Mouse (Mus musculus) left cerebral cortex, postnatal 4 days (tissue): Measurements from ENCODE around the gene Zfp617. TPM values are rescaled to one million over a fixed set of nuclear protein-coding genes. Genes with fewer than 3 reads are reported as not detected.
"Not testable (repeated sequence)": the region's sequence is repeated elsewhere in the genome, so short reads cannot be mapped to it uniquely, and the experiment has no call there.

ENCODE experiments used
- DNase-seq: peaks from one replicate; pipeline ENCODE4 v3.0.0-alpha.2; 2022
- intact Hi-C: fragments of 180-260 bp; cut with DNase I; formaldehyde crosslinking; loops from one replicate; pipeline ENCODE4 v1.15.1; 2025
- total RNA-seq, 2 experiments: library from RNA; stranded (reverse); gene quantifications; 2 replicates each; pipeline ENCODE4 v1.2.3; 2021

Zfp617 gene
- total RNA-seq, 2 experiments from 2014 or later: 24.3 to 25.1 TPM

DNA sequence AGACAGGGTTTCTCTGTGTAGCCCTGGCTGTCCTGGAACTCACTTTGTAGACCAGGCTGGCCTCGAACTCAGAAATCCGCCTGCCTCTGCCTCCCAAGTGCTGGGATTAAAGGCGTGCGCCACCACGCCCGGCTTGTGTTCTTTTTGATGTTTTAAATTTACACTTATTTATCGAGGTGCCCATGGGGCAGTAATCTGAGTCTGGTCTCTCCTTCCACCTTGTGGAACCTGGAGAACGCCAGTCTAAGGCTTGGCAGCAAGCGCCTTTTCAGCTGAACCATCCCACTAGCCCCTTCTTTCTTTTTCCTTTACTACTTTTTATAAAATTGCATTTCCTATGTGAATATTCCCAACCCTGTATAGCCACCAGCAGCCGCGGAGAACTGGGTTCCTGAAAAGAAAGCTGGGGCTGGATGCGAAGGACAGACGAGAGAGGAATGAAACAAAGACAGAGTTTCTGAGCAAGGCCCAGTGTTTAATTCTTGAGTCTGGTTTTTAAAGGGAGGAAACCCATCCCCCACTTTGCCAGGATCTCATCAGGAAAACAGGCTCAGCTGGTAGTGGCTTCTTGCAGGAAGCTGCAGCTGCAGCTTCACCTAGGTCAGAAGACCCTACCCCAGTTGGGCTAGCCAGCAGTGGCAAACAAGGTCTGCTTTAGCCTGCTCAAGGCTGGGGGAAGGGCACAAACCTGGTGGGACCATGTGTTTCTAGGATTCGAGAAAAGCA is 43.2 kb downstream of the Zfp617 start:
- no peak for DNase-seq

DNA sequence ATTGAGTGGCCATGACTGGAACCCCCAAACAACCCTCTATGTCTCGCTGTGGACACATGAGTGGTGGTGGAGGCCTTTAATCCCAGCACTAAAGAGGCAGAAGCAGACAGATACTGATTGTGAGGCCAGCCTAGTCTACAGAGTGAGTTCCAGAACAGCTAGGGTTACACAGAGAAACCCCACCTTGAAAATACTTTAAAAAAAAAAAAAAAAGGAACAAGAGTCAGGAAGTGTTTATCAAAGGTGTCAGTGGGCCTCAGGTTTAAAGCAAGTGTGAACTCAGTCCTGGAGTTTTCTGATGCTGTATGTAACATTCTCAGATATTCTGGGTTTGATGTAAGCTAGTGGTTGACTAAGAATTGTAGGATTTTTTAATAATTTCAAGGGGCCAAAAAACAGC is 44.1 kb downstream of the Zfp617 start:
- intact Hi-C loops: loop anchor here (2.0 kb wide), 1 partner anchor 16 kb away; no protein-coding TSS in a partner anchor
- DNase-seq: no peak

More for the DNA sequence above, 43.2 kb downstream of the Zfp617 start:
- intact Hi-C loops: loop anchor here (2.0 kb wide), 1 partner anchor 17 kb away; no protein-coding TSS in a partner anchor

DNA sequence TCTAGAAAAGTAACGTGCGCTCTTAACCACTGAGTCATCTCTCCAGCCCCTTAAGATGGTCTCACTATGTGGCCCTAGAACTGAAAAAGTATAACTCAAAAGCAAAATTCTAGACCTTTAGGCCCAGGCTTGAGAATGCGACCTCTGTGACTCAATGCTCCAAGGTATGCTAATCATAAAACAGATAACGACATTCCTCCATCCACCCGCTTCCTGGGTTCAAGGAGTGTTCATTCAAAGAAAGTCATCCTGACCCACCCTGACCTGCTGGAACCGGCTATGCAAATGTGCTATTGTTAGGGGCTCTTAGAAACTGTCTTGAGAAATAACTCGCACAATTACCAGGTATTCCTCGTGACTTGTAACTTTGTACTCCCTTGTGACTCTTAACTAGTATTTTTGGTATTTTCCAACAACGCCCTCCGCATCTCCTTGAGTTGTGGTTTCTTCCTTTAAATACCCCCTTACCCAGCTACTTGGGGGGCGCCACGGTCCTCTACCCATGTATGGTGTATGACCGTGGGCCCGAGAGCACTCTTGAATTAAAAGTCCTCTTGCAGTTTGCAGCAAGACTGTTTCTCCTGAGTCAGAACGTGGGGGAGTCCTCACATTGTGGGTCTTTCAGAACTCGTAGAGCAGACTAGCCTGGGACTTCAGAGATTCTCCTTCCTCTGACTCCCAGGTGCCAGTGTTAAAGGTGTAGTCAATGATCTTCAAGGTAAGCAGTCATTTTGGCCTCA is 44.7 kb downstream of the Zfp617 start:
- not testable (repeated sequence) for DNase-seq
- intact Hi-C loops: loop anchor here (2.0 kb wide), 1 partner anchor 16 kb away; no protein-coding TSS in a partner anchor

DNA sequence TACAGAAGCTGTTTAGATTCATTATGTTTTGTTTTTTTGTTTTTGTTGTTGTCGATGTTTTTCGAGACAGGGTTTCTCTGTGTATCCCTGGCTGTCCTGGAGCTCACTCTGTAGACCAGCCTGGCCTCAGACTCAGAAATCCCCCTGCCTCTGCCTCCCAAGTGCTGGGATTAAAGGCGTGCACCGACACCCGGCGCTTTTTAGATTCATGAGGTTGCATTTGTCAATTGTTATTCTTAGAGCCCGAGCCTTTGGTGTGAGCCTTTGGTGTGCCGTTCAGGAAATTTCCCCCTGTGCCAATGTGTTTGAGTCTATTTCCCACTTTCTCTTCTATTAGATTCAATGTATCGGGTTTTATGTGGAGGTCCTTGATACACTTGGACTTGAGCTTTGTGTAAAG is 46.2 kb downstream of the Zfp617 start:
- no peak for DNase-seq
- intact Hi-C loops: no loop called here

DNA sequence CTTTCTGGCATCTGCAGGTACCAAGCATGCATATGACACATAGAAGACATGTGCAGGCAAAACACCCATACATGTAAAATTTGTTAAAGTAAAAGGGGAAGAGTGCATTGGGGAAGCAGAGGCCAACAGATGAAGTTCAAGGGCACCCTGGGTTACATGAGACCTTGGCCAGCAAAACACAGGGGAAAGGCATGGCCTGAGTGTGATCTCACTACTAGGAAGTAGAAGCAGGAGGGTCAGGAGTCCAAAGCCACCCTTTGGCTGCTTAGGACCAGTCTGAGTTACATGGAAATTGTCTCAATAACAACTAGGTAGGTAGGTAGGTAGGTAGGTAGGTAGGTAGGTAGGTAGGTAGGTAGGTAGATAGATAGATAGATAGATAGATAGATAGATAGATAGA is 52.0 kb downstream of the Zfp617 start:
- intact Hi-C loops: no loop called here
- no peak for DNase-seq

DNA sequence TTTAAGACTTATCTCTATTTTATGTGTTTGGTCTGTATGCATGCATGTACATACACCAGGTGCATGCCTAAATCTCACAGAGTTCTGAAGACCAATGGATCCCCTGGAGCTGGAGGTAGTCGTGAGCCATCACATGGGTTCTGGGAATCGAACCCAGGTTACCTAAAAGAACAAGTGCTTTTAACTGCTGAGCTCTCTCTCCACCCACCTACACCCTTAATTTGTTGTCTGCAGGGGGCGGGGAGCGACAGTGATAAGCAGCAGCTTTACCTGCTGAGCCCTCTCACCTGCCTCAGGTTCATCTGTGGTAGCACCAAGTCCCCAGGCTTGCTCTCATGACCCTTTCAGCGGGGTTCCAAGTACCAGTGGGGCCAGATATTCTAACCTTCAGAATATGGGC is 53.4 kb downstream of the Zfp617 start:
- DNase-seq: no peak
- intact Hi-C loops: no loop called here

DNA sequence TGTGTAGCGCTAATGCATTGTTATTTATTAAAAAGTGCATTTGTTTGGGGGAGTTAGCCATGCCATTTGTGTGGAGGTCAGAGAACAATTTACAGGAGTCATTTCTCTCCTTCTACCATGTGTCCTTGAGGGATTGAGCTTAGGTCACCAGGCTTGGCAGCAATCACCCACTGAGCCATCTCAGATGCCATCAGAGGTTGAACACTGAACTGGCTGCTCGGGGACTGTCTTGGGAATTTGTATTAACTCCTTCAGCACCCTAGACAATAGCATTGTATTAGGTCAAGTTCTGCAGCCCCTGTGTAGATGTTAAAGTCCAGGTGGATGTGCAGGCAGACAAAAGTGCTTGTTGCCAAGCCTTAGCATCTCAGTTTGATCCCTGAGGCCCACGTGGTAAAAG is 55.6 kb downstream of the Zfp617 start:
- no peak for DNase-seq
- intact Hi-C loops: no loop called here

DNA sequence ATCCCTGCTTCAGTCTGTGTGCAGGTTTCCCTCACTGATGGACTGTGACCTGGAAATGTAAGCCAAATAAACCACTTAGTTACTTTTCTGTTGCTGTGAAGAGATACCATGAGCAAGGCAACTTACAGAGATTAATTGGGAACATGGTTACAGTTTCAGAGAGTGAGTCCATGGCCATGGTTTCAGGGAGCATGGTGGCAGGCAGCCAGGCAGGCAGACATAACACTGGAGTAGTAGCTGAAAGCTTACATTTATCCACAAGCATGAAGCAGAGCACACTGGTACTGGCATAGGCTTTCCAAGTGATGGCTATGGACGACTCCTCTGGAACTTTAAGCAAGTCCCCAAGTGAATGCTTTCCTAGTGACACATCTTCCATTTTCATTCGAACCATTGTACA is 56.7 kb downstream of the Zfp617 start:
- no peak for DNase-seq
- intact Hi-C loops: no loop called here

DNA sequence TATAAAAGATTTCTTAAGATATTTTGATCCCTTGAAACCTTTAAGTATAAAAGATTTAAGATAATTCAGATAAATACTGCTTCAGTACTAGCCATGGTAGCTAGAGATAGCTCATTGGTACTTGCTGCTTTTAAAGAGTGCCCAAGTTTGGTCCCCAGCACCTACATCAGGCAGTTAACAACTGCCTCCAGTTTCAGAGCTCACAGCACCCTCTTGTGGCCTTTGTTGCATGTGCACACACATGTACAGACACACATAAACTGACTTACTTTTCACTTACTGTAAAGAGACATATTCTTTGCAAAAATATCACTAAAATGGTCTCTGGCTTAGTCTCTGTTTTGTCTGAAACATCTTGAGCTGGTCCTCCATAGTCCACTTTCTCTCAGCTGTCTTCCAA is 58.0 kb downstream of the Zfp617 start:
- no peak for DNase-seq
- intact Hi-C loops: no loop called here

DNA sequence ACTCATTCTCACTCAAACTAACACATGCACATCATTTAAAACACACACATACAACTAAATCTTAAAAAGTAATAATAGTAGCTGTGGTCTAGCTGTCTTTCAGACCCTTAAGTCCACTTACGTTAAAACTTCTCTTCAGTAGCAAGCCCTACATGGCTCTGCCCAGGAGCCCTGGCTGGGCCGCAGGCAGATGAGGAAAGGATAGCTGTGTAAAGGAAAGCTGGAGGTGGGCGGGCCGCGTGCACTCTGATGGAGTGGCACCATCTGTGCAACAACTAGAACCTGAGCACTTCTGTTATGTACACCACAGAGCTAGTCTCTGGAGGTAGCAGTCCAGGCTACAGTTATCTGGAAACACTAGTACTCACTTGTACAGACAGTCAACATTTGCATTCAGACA is 58.8 kb downstream of the Zfp617 start:
- no peak for DNase-seq
- intact Hi-C loops: no loop called here

DNA sequence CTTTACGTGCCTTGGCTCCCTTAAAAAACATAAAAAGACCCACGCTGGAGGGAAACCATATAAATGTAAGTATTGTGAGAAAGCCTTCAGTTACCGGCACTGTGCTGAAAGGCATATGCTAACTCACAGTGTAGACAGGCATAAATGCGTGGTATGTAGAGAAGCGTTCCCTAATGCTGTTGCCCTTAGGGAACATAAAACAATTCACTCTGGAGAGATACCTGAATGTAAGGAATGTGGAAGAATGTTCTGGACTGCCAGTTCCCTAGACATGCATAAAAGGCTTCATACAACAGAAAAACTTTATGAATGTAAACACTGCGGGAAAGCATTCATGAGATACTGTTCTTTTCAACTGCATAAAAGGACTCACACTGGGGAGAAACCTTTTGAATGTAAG is 59.7 kb downstream of the Zfp617 start:
- no peak for DNase-seq

DNA sequence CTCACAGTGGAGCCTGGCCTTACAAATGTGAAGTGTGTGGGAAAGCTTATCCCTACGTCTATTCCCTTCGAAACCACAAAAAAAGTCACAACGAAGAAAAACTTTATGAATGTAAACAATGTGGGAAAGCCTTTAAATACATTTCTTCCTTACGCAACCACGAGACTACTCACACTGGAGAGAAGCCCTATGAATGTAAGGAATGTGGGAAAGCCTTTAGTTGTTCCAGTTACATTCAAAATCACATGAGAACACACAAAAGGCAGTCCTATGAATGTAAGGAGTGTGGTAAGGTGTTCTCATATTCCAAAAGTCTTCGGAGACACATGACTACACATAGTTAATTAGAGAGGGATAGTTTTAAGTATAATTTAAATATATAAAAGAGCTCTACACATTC is 60.2 kb downstream of the Zfp617 start:
- intact Hi-C loops: loop anchor here (2.0 kb wide), 1 partner anchor 16 kb away; no protein-coding TSS in a partner anchor

More for the DNA sequence above, 59.7 kb downstream of the Zfp617 start:
- intact Hi-C loops: loop anchor here (2.0 kb wide), 1 partner anchor 15 kb away; no protein-coding TSS in a partner anchor

DNA sequence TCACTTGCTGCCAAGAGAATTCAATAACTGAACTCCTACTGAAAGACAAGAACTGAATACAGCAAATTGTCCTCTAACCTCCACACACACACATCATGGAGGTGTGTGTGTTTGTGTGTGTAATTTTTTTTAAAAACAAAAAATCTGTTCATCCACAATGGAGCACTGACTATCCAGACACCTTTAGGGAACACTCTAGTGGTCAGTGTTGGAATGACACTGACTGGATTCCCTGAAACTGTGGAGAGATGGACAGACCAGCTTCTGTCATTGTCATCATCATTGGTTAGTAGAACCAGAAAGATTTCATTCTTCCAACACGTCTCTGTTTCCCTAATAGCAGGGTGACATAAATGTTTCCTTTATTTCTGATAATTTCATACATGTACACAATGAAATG is 63.5 kb downstream of the Zfp617 start:
- DNase-seq: no peak
- intact Hi-C loops: no loop called here

More for the DNA sequence above, 60.2 kb downstream of the Zfp617 start:
- no peak for DNase-seq

DNA sequence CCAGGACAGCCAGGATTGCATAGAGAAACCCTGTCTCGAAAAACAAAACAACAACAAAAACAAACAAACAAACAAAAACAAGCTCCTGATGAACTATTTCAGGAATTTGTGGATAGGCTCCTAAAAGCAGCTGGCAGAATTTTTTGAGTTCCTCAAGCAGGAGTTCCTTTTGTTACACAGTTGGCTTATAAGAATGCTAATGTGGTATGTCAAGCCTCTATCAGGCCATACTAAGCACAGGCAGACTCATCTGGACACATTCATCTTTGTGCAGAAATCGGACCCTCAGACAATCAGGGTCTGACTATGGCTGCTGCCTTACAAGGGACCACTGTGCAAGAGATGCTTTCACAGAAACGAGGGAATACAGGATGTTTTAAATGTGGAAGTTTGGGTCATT is 65.8 kb downstream of the Zfp617 start:
- intact Hi-C loops: no loop called here
- no peak for DNase-seq

DNA sequence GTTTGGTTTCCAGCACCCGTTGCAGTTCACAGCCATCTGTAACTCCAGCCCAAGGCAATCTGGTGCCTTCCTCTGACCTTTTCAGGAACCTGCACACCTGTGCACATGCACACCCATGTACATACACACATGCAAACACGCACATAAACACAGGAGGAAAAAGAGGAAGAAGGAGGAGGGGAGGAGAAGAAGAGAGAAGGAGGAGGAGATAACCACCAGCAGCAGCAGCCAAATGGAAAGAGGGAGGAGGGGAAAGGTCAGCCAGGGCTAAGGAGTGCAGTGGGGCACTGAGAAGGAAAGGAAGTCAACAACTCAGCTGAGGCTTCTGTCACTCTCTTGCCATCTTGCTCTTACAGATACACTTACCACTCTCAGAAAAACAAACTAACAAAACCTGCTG is 72.6 kb downstream of the Zfp617 start:
- intact Hi-C loops: no loop called here

DNA sequence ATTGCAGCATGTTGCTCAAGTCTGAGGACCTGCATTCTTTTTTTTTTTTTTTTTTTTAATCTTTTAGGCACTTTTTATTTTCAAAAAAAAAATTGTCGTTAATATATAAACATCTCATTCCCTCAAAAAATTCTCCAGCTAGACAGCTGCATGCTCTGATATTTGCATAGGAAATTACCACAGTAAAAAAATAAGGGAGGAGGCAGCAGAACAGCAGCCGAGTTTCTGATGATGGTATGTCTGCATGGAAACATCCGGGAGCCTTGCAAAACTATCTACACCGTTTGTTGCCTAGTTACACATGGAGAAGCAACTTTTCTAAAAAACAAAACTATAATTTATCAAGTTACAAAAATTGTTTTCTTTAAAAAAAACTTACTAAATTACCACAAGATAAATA is 73.0 kb downstream of the Zfp617 start:
- intact Hi-C loops: no loop called here
- DNase-seq: no peak

More for the DNA sequence above, 72.6 kb downstream of the Zfp617 start:
- DNase-seq: no peak

Other genes with a start within 250 kb of the Zfp617 start
- gene Unc13a, start 236.9 kb upstream of the Zfp617 start, total RNA-seq: 100 to 1,000 TPM; 204 to 221 TPM
- gene Jak3, start 232.3 kb upstream of the Zfp617 start, total RNA-seq: 1 to 10 TPM; 4.5 to 5.5 TPM
- 1 to 10 TPM in 1 of 2 experiments, under 1 TPM in 1; 0.70 to 1.6 TPM for gene Insl3, start 219.4 kb upstream of the Zfp617 start, total RNA-seq
- gene B3gnt3, start 206.8 kb upstream of the Zfp617 start, total RNA-seq: under 1 TPM; 0.22 to 0.36 TPM
- gene Fcho1, start 182.9 kb upstream of the Zfp617 start, total RNA-seq: 100 to 1,000 TPM; 153 to 162 TPM
- gene Zfp709, start 26.6 kb upstream of the Zfp617 start, total RNA-seq: 10 to 100 TPM; 13.3 to 13.6 TPM
- gene Zfp882, start within 50 bp of the Zfp617 start, total RNA-seq: 10 to 100 TPM; 20.8 to 23.0 TPM
- gene Zfp961, start 42.4 kb downstream of the Zfp617 start, total RNA-seq: 10 to 100 TPM; 16.8 to 18.6 TPM
- gene Cyp4f18, start 101.0 kb downstream of the Zfp617 start, total RNA-seq: under 1 TPM in 1 of 2 experiments, not detected in 1; 0.48 TPM
- gene Olfr372, start 132.6 kb downstream of the Zfp617 start, total RNA-seq: not detected
- not detected for gene Olfr373, start 174.5 kb downstream of the Zfp617 start, total RNA-seq
- under 1 TPM in 1 of 2 experiments, not detected in 1; 0.04 TPM for gene Olfr374, start 198.4 kb downstream of the Zfp617 start, total RNA-seq
- gene Tpm4, start 226.3 kb downstream of the Zfp617 start, total RNA-seq: 10 to 100 TPM; 74.1 to 78.5 TPM